Mouse (Mus musculus): Measurements from ENCODE around the gene Aknad1. TPM values are rescaled to one million over a fixed set of nuclear protein-coding genes. Genes with fewer than 3 reads are reported as not detected.

Gene Aknad1
- polyA plus RNA-seq, 1 experiment: not detected

GRCm38 (mm10) chr3:108714837-108715236, 24.6 kb upstream of the Aknad1 start:
- WGBS: 87% methylated on average over 4 of the region's 4 CpGs
- H3K4me1 ChIP-seq (ENCODE audit: control insufficient read depth, insufficient read depth, low read length): no peaks in the 10 kb centered on the region
- no peak for TF ChIP-seq POLR2A (IDR thresholded peaks at IDR 0.05; ENCODE audit: insufficient read depth, low read depth, low read length)
- TF ChIP-seq CTCF (IDR thresholded peaks at IDR 0.05; ENCODE audit: insufficient read depth, low read depth, low read length): no peak
- no peak overlapping the region for H3K4me3 ChIP-seq (ENCODE audit: insufficient read depth, low read depth, low read length)
- H3K27ac ChIP-seq (ENCODE audit: insufficient read depth, low read depth, low read length): no peak overlapping the region

GRCm38 (mm10) chr3:108717896-108718502, 21.5 kb upstream of the Aknad1 start:
- no peak overlapping the region for H3K27ac ChIP-seq (ENCODE audit: insufficient read depth, low read depth, low read length)
- H3K4me1 ChIP-seq (ENCODE audit: control insufficient read depth, insufficient read depth, low read length): peaks cover 3% of the 10 kb centered on the region
- WGBS: 90% methylated on average over 3 of the region's 3 CpGs
- TF ChIP-seq CTCF (IDR thresholded peaks at IDR 0.05; ENCODE audit: insufficient read depth, low read depth, low read length) (no peak), POLR2A (IDR thresholded peaks at IDR 0.05; ENCODE audit: insufficient read depth, low read depth, low read length) (no peak)
- no peak overlapping the region for H3K4me3 ChIP-seq (ENCODE audit: insufficient read depth, low read depth, low read length)

- TF ChIP-seq POLR2A (IDR thresholded peaks at IDR 0.05; ENCODE audit: insufficient read depth, low read depth, low read length): no peak
- no peak for TF ChIP-seq CTCF (IDR thresholded peaks at IDR 0.05; ENCODE audit: insufficient read depth, low read depth, low read length)
- peaks cover 3% of the 10 kb centered on the region for H3K4me1 ChIP-seq (ENCODE audit: control insufficient read depth, insufficient read depth, low read length)
- WGBS: 84% methylated on average over 2 of the region's 2 CpGs
- H3K4me3 ChIP-seq (ENCODE audit: insufficient read depth, low read depth, low read length): no peak overlapping the region
- no peak overlapping the region for H3K27ac ChIP-seq (ENCODE audit: insufficient read depth, low read depth, low read length)
These were observed 20.1 kb upstream of the Aknad1 start for GRCm38 (mm10) chr3:108719357-108719756.

- Histone ChIP-seq H3K27ac (ENCODE audit: insufficient read depth, low read depth, low read length) (no peak overlapping the region), H3K4me3 (ENCODE audit: insufficient read depth, low read depth, low read length) (no peak overlapping the region), H3K4me1 (ENCODE audit: control insufficient read depth, insufficient read depth, low read length) (peaks cover 3% of the 10 kb centered on the region)
- TF ChIP-seq CTCF (IDR thresholded peaks at IDR 0.05; ENCODE audit: insufficient read depth, low read depth, low read length) (no peak), POLR2A (IDR thresholded peaks at IDR 0.05; ENCODE audit: insufficient read depth, low read depth, low read length) (no peak)
- 78% methylated on average over 3 of the region's 3 CpGs for WGBS
These were observed 19.7 kb upstream of the Aknad1 start for GRCm38 (mm10) chr3:108719761-108720160.

GRCm38 (mm10) chr3:108721076-108721991, 18.1 kb upstream of the Aknad1 start:
- H3K27ac ChIP-seq (ENCODE audit: insufficient read depth, low read depth, low read length): no peak overlapping the region
- H3K4me3 ChIP-seq (ENCODE audit: insufficient read depth, low read depth, low read length): peak overlapping the region; percentile 67
- peaks cover 3% of the 10 kb centered on the region for H3K4me1 ChIP-seq (ENCODE audit: control insufficient read depth, insufficient read depth, low read length)
- TF ChIP-seq CTCF (IDR thresholded peaks at IDR 0.05; ENCODE audit: insufficient read depth, low read depth, low read length): no peak
- TF ChIP-seq POLR2A (IDR thresholded peaks at IDR 0.05; ENCODE audit: insufficient read depth, low read depth, low read length): no peak
- WGBS: 3% methylated on average over 44 of the region's 44 CpGs

GRCm38 (mm10) chr3:108722036-108722872, 17.2 kb upstream of the Aknad1 start, which contains the start of gene Gpsm2:
TSS of gene Gpsm2 (minus strand) at chr3:108722309.
- Histone ChIP-seq H3K27ac (ENCODE audit: insufficient read depth, low read depth, low read length) (no peak within 1 kb of the TSS), H3K4me1 (ENCODE audit: control insufficient read depth, insufficient read depth, low read length) (peaks cover 3% of the 10 kb centered on the region)

GRCm38 (mm10) chr3:108726413-108726812, 13.0 kb upstream of the Aknad1 start:
- Histone ChIP-seq H3K27ac (ENCODE audit: insufficient read depth, low read depth, low read length) (no peak overlapping the region), H3K4me3 (ENCODE audit: insufficient read depth, low read depth, low read length) (no peak overlapping the region), H3K4me1 (ENCODE audit: control insufficient read depth, insufficient read depth, low read length) (no peaks in the 10 kb centered on the region)
- 93% methylated on average over 7 of the region's 7 CpGs for WGBS
- TF ChIP-seq CTCF (IDR thresholded peaks at IDR 0.05; ENCODE audit: insufficient read depth, low read depth, low read length): no peak
- TF ChIP-seq POLR2A (IDR thresholded peaks at IDR 0.05; ENCODE audit: insufficient read depth, low read depth, low read length): no peak

More at GRCm38 (mm10) chr3:108722036-108722872, 17.2 kb upstream of the Aknad1 start, which contains the start of gene Gpsm2:
- peak; percentile 57; the same call in 1 of the 2 replicates for TF ChIP-seq POLR2A (IDR thresholded peaks at IDR 0.05; ENCODE audit: insufficient read depth, low read depth, low read length)
- TF ChIP-seq CTCF (IDR thresholded peaks at IDR 0.05; ENCODE audit: insufficient read depth, low read depth, low read length): no peak
- 1% methylated on average over 53 of the region's 53 CpGs for WGBS
- peak within 1 kb of the TSS; percentile 67 for H3K4me3 ChIP-seq (ENCODE audit: insufficient read depth, low read depth, low read length)

GRCm38 (mm10) chr3:108727344-108727743, 12.1 kb upstream of the Aknad1 start:
- no peak overlapping the region for H3K27ac ChIP-seq (ENCODE audit: insufficient read depth, low read depth, low read length)
- no peak overlapping the region for H3K4me3 ChIP-seq (ENCODE audit: insufficient read depth, low read depth, low read length)
- TF ChIP-seq POLR2A (IDR thresholded peaks at IDR 0.05; ENCODE audit: insufficient read depth, low read depth, low read length) (no peak), CTCF (IDR thresholded peaks at IDR 0.05; ENCODE audit: insufficient read depth, low read depth, low read length) (no peak)
- H3K4me1 ChIP-seq (ENCODE audit: control insufficient read depth, insufficient read depth, low read length): no peaks in the 10 kb centered on the region

All from olfactory bulb, adult 2 months (tissue).